Mouse (Mus musculus): Measurements from ENCODE around the gene Gcnt4. TPM values are rescaled to one million over a fixed set of nuclear protein-coding genes. Genes with fewer than 3 reads are reported as not detected.

Gene Gcnt4
- total RNA-seq, 2 experiments from 2014 or later: 1.6 to 2.4 TPM

- DNase-seq (ENCODE audit: extremely low spot score in 1 of 2, low spot score in 1 of 2): no peak
Observed at GRCm38 (mm10) chr13:96989129-96989528, 64.6 kb downstream of the Gcnt4 start.

- no peak for DNase-seq (ENCODE audit: extremely low spot score in 1 of 2, low spot score in 1 of 2)
Observed at GRCm38 (mm10) chr13:96990045-96990444, 65.6 kb downstream of the Gcnt4 start.

- no peak for DNase-seq (ENCODE audit: extremely low spot score in 1 of 2, low spot score in 1 of 2)
Observed at GRCm38 (mm10) chr13:96990561-96991265, 66.2 kb downstream of the Gcnt4 start.

- no peak for DNase-seq (ENCODE audit: extremely low spot score in 1 of 2, low spot score in 1 of 2)
Observed at GRCm38 (mm10) chr13:96993291-96993989, 69.0 kb downstream of the Gcnt4 start.

- DNase-seq (ENCODE audit: extremely low spot score in 1 of 2, low spot score in 1 of 2): no peak
Observed at GRCm38 (mm10) chr13:96995243-96995642, 70.8 kb downstream of the Gcnt4 start.

GRCm38 (mm10) chr13:96997080-96997479, 72.6 kb downstream of the Gcnt4 start:
- DNase-seq (ENCODE audit: extremely low spot score in 1 of 2, low spot score in 1 of 2): no peak

Other genes starting within 250 kb of the Gcnt4 start
- gene Ankrd31, start 176.4 kb upstream of the Gcnt4 start, total RNA-seq (2021): under 1 TPM; 0.22 to 0.77 TPM
- not detected for gene 1700029F12Rik, start 109.7 kb downstream of the Gcnt4 start, total RNA-seq (2021)
- 10 to 100 TPM; 35.2 to 36.9 TPM for gene Fam169a, start 142.6 kb downstream of the Gcnt4 start, total RNA-seq (2021)
- gene Gm6169, start 174.5 kb downstream of the Gcnt4 start, total RNA-seq (2021): 1 to 10 TPM in 1 of 2 experiments, not detected in 1; 1.2 TPM
- 10 to 100 TPM; 25.1 to 29.6 TPM for gene Gfm2, start 213.2 kb downstream of the Gcnt4 start, total RNA-seq (2021)
- 10 to 100 TPM; 52.2 to 54.3 TPM for gene Nsa2, start 213.2 kb downstream of the Gcnt4 start, total RNA-seq (2021)

Data from layer of hippocampus, postnatal 25 days (tissue).